Mouse (Mus musculus) hindbrain, embryonic 12.5 days (tissue): Measurements from ENCODE around the gene Lmtk2. TPM values are rescaled to one million over a fixed set of nuclear protein-coding genes. Genes with fewer than 3 reads are reported as not detected.
A peak's percentile ranks its signal among the peaks of the same experiment; 100 is the strongest.

Experiments used
- ATAC-seq: fragments of 200-750 bp; cut with Nextera tagmentation; 2 replicates; pipeline ENCODE4 v1.8.0; 2017; ENCODE audit warnings: moderate TSS enrichment; ENCODE audit not compliant: low FRiP score
- H3K27ac ChIP-seq: fragments of 300-500 bp; sonication (generic); 2 replicates; pipeline ENCODE4 v1.5.1; 2016; ENCODE audit warnings: mild to moderate bottlenecking
- H3K27me3 ChIP-seq: fragments of 300-500 bp; sonication (generic); 2 replicates; pipeline ENCODE4 v1.6.1; 2016; ENCODE audit warnings: mild to moderate bottlenecking
- H3K36me3 ChIP-seq: fragments of 300-500 bp; sonication (generic); 2 replicates; pipeline ENCODE4 v1.6.1; 2016; ENCODE audit warnings: mild to moderate bottlenecking
- H3K4me1 ChIP-seq: fragments of 300-500 bp; sonication (generic); 2 replicates; pipeline ENCODE4 v1.6.1; 2016
- H3K4me2 ChIP-seq: fragments of 300-500 bp; sonication (generic); replicated peaks from 2 replicates; pipeline ENCODE4 v1.6.1; 2016; ENCODE audit warnings: mild to moderate bottlenecking
- H3K4me3 ChIP-seq: fragments of 300-500 bp; sonication (generic); 2 replicates; pipeline ENCODE4 v1.5.1; 2016; ENCODE audit warnings: mild to moderate bottlenecking
- H3K9ac ChIP-seq: fragments of 300-500 bp; sonication (generic); 2 replicates; pipeline ENCODE4 v1.6.1; 2016; ENCODE audit warnings: mild to moderate bottlenecking, moderate library complexity
- H3K9me3 ChIP-seq: fragments of 300-500 bp; sonication (generic); replicated peaks from 2 replicates; pipeline ENCODE4 v1.6.1; 2016; ENCODE audit warnings: mild to moderate bottlenecking
- WGBS: fragments of 180-500 bp; shearing (Covaris S2); methylation state at CpG from one replicate; pipeline ENCODE4 v1.1.7; 2016; 5-methylcytosine and 5-hydroxymethylcytosine counted together
- polyA plus RNA-seq: library from polyadenylated mRNA; unstranded; fragments of >200 nt; fragmentation: Nextera tagmentation; extraction: Ambion mirVana; gene quantifications from 2 replicates; pipeline ENCODE4 v1.2.1, GENCODE M21; 2016

The Lmtk2 gene
- polyA plus RNA-seq, 1 experiment from 2014 or later, result 8.5 TPM

DNA sequence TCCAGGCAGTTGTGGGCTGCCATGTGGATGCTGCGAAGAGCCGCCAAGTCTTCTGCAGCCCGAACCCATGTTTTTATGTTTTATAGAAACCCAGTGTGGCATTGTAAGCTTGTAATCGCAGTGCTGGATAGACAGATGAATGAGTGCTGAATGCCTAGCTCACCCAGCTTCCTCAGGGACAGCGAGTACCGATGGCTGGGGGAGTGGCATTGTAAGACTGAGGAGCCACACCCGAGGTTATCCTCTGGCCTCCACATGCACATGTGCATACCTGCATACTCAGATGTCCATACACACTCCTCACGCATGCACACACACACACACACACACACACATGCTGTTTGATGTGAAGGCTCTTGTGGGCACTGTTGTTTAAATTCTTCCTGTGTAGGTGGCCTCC lies 58.9 kb downstream of the Lmtk2 start:
- H3K27ac ChIP-seq, result 0 out of 2 replicates have a peak overlapping the region, but pooled peaks have one; percentile 32
- H3K9me3 ChIP-seq, result no peaks in the 10 kb centered on the region
- peaks cover 41% of the 10 kb centered on the region for H3K36me3 ChIP-seq

DNA sequence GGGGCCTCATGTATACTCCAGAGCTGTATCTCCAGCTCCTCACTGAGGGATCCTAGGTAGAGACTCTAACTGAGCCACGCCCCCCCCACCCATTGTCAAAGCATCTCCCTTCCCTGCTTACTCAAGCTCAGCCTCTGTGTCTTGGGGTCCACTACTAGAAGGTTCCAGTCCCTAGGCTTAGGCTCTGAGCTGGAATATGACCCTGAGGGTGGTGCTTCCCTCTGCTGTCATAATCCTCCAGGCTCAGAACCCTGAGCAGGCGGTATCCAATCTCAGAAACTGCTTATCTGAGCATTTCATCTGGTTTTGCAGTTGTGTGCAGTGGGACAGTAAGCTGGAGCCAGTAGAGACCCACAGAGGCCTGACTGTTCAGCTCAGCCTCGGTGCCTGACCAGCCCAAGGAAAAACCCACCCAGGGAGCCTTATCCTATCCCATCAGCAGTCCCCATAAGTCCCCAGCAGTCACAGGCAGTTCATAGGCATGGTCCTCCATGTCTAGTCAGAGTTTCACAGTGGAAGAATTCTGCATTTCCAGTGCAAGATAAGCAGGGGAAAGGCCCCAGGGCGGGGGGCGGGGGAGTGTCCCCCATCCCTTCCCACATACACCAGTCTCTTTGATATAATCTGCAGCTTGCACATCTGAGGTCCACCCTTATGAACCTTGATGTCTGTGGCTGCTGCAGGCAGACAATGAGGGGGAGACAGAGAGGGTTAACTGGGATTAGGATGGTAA lies 62.0 kb downstream of the Lmtk2 start:
- H3K4me2 ChIP-seq, result no peak overlapping the region
- H3K9ac ChIP-seq, result no peak overlapping the region
- H3K27ac ChIP-seq, result no peak overlapping the region
- no peaks in the 10 kb centered on the region for H3K9me3 ChIP-seq
- no peak for ATAC-seq
- peaks cover 54% of the 10 kb centered on the region for H3K36me3 ChIP-seq
- no peaks in the 10 kb centered on the region for H3K4me1 ChIP-seq
- H3K27me3 ChIP-seq, result no peaks in the 10 kb centered on the region
- no peak overlapping the region for H3K4me3 ChIP-seq
- 84% methylated on average over 5 of the region's 5 CpGs for WGBS

More for the DNA sequence above, 58.9 kb downstream of the Lmtk2 start:
- Histone ChIP-seq H3K4me1 (no peaks in the 10 kb centered on the region), H3K27me3 (no peaks in the 10 kb centered on the region), H3K4me2 (no peak overlapping the region), H3K4me3 (no peak overlapping the region), H3K9ac (no peak overlapping the region)
- no peak; the same call in 1 of the 2 replicates for ATAC-seq
- WGBS, result 93% methylated on average over 8 of the region's 8 CpGs

GRCm38 (mm10) chr5:144162813-144163517 lies 62.7 kb downstream of the Lmtk2 start:
- no peak overlapping the region for H3K9ac ChIP-seq
- H3K27me3 ChIP-seq, result no peaks in the 10 kb centered on the region
- H3K4me2 ChIP-seq, result no peak overlapping the region
- H3K9me3 ChIP-seq, result no peaks in the 10 kb centered on the region
- WGBS, result 89% methylated on average over 10 of the region's 10 CpGs
- no peaks in the 10 kb centered on the region for H3K4me1 ChIP-seq
- ATAC-seq, result no peak
- peaks cover 52% of the 10 kb centered on the region for H3K36me3 ChIP-seq
- no peak overlapping the region for H3K4me3 ChIP-seq
- H3K27ac ChIP-seq, result no peak overlapping the region

GRCm38 (mm10) chr5:144165756-144166155 lies 65.5 kb downstream of the Lmtk2 start:
- Histone ChIP-seq H3K4me3 (no peak overlapping the region), H3K27ac (no peak overlapping the region), H3K4me2 (no peak overlapping the region), H3K9ac (no peak overlapping the region), H3K4me1 (no peaks in the 10 kb centered on the region), H3K27me3 (no peaks in the 10 kb centered on the region), H3K36me3 (peaks cover 53% of the 10 kb centered on the region), H3K9me3 (no peaks in the 10 kb centered on the region)
- 96% methylated on average over 3 of the region's 3 CpGs for WGBS
- no peak for ATAC-seq

GRCm38 (mm10) chr5:144169275-144169975 lies 69.2 kb downstream of the Lmtk2 start:
- no peaks in the 10 kb centered on the region for H3K4me1 ChIP-seq
- H3K36me3 ChIP-seq, result peaks cover 64% of the 10 kb centered on the region
- 93% methylated on average over 8 of the region's 8 CpGs for WGBS
- H3K4me2 ChIP-seq, result no peak overlapping the region
- no peak overlapping the region for H3K4me3 ChIP-seq
- no peak for ATAC-seq
- H3K9me3 ChIP-seq, result no peaks in the 10 kb centered on the region
- H3K9ac ChIP-seq, result no peak overlapping the region
- no peak overlapping the region for H3K27ac ChIP-seq
- no peaks in the 10 kb centered on the region for H3K27me3 ChIP-seq

- Histone ChIP-seq H3K4me1 (no peaks in the 10 kb centered on the region), H3K4me2 (no peak overlapping the region)
- WGBS, result 94% methylated on average over 18 of the region's 18 CpGs
These were observed 73.4 kb downstream of the Lmtk2 start for GRCm38 (mm10) chr5:144173648-144174047.

DNA sequence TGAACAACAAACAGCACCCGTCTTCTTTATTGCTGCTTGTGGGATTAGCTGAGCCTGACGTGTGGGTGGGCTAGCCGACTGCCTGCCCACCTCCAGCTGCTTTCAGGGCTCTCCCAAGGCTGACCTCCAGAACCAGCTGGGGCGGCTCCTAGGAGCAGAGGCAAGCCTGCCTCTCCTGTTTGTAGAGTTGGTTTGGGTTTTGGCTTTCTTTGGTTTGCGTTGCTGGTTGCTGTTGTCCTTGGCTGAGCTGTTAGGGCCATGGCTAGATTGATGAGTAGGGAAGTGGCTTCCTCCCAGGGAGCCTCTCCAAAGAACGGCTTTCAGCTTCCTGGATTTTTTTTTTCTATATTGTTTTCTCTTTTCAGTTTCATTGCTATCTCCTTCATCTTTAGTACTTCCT lies 78.0 kb downstream of the Lmtk2 start:
- Histone ChIP-seq H3K9ac (no peak overlapping the region), H3K27me3 (no peaks in the 10 kb centered on the region), H3K27ac (no peak overlapping the region), H3K4me3 (no peak overlapping the region), H3K4me1 (no peaks in the 10 kb centered on the region), H3K9me3 (no peaks in the 10 kb centered on the region), H3K4me2 (no peak overlapping the region), H3K36me3 (peaks cover 57% of the 10 kb centered on the region)
- ATAC-seq, result no peak
- WGBS, result 73% methylated on average over 6 of the region's 6 CpGs

More at GRCm38 (mm10) chr5:144173648-144174047, 73.4 kb downstream of the Lmtk2 start:
- Histone ChIP-seq H3K36me3 (peaks cover 81% of the 10 kb centered on the region), H3K27me3 (no peaks in the 10 kb centered on the region), H3K9ac (no peak overlapping the region), H3K4me3 (no peak overlapping the region), H3K9me3 (no peaks in the 10 kb centered on the region), H3K27ac (no peak overlapping the region)
- no peak for ATAC-seq

DNA sequence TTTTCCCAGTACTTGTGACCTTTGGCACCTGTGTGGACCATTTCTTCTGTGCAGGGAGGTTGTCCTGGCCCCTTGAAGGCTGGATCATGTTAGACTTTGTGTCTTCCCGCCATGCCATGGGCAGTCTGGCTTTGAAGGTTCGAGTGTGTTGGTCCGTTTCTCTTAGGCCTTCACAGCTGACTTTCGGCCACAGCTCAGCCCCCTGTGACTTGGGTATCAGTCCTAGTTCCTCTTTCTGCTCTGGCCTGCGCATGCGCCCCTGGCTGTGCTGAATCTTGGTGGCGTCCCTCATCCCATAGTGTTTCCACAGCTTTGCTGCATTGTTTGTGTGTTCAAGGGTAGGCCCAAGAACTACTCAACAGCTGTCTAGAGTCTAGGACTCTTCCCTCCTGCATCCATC lies 81.0 kb downstream of the Lmtk2 start:
- 92% methylated on average over 7 of the region's 7 CpGs for WGBS
- Histone ChIP-seq H3K9ac (no peak overlapping the region), H3K4me2 (no peak overlapping the region), H3K4me1 (0 out of 2 replicates have a peak, but pooled peaks cover 3% of the 10 kb centered on the region), H3K27ac (no peak overlapping the region), H3K4me3 (no peak overlapping the region), H3K9me3 (no peaks in the 10 kb centered on the region), H3K27me3 (no peaks in the 10 kb centered on the region), H3K36me3 (peaks cover 48% of the 10 kb centered on the region)
- no peak for ATAC-seq

- WGBS, result 72% methylated on average over 20 of the region's 20 CpGs
These were observed 82.5 kb downstream of the Lmtk2 start for GRCm38 (mm10) chr5:144182542-144183247.

GRCm38 (mm10) chr5:144183248-144183559 lies 83.0 kb downstream of the Lmtk2 start:
- H3K4me2 ChIP-seq, result no peak overlapping the region
- 77% methylated on average over 8 of the region's 8 CpGs for WGBS
- H3K9ac ChIP-seq, result no peak overlapping the region
- H3K9me3 ChIP-seq, result no peaks in the 10 kb centered on the region
- 0 out of 2 replicates have a peak, but pooled peaks cover 3% of the 10 kb centered on the region for H3K4me1 ChIP-seq
- no peaks in the 10 kb centered on the region for H3K27me3 ChIP-seq
- H3K27ac ChIP-seq, result no peak overlapping the region
- no peak overlapping the region for H3K4me3 ChIP-seq
- no peak for ATAC-seq
- peaks cover 36% of the 10 kb centered on the region for H3K36me3 ChIP-seq

More at GRCm38 (mm10) chr5:144182542-144183247, 82.5 kb downstream of the Lmtk2 start:
- H3K9ac ChIP-seq, result no peak overlapping the region
- 0 out of 2 replicates have a peak, but pooled peaks cover 3% of the 10 kb centered on the region for H3K4me1 ChIP-seq
- H3K9me3 ChIP-seq, result no peaks in the 10 kb centered on the region
- no peak overlapping the region for H3K4me3 ChIP-seq
- ATAC-seq, result no peak
- no peaks in the 10 kb centered on the region for H3K27me3 ChIP-seq
- peaks cover 40% of the 10 kb centered on the region for H3K36me3 ChIP-seq
- no peak overlapping the region for H3K27ac ChIP-seq
- H3K4me2 ChIP-seq, result no peak overlapping the region

- Histone ChIP-seq H3K4me2 (no peak overlapping the region), H3K36me3 (peaks cover 36% of the 10 kb centered on the region), H3K9ac (no peak overlapping the region), H3K27ac (no peak overlapping the region), H3K27me3 (no peaks in the 10 kb centered on the region), H3K4me1 (0 out of 2 replicates have a peak, but pooled peaks cover 3% of the 10 kb centered on the region), H3K9me3 (no peaks in the 10 kb centered on the region), H3K4me3 (no peak overlapping the region)
- no peak for ATAC-seq
- 75% methylated on average over 7 of the region's 7 CpGs for WGBS
These were observed 83.6 kb downstream of the Lmtk2 start for GRCm38 (mm10) chr5:144183647-144184335.
